Mouse (Mus musculus) embryo, embryonic 11.5 days (tissue): ENCODE measurements at regions not wholly inside any gene's neighbourhood (a gene's known extent, or its start where the extent isn't known, plus 50 kb on each side); places are given as distances from the start of the nearest gene placed in this dataset.

ENCODE experiments used
- DNase-seq: peaks from one replicate; pipeline ENCODE4 v3.0.0-alpha.2; 2012; ENCODE audit warnings: low read depth, low spot score

- DNase-seq, result no peak
Measured at GRCm38 (mm10) chr10:44832455-44832854, 234.5 kb upstream of the Prep start.

- DNase-seq, result no peak
Measured at GRCm38 (mm10) chr10:44826271-44826670, 240.7 kb upstream of the Prep start.

GRCm38 (mm10) chr10:44821666-44822065 is 245.3 kb upstream of the Prep start:
- no peak for DNase-seq

GRCm38 (mm10) chr10:44820379-44820778 is 246.6 kb upstream of the Prep start:
- no peak for DNase-seq

GRCm38 (mm10) chr10:44819361-44819760 is 247.6 kb upstream of the Prep start:
- DNase-seq, result no peak

- no peak for DNase-seq
Measured at GRCm38 (mm10) chr10:44818615-44819014, 248.4 kb upstream of the Prep start.

GRCm38 (mm10) chr10:44796205-44796604 is 267.9 kb upstream of the Prdm1 start:
- no peak for DNase-seq

- no peak for DNase-seq
Measured at GRCm38 (mm10) chr10:44785386-44785785, 257.1 kb upstream of the Prdm1 start.

GRCm38 (mm10) chr10:44780381-44780958 is 252.2 kb upstream of the Prdm1 start:
- no peak for DNase-seq

GRCm38 (mm10) chr10:44779568-44780207 is 251.4 kb upstream of the Prdm1 start:
- no peak for DNase-seq

GRCm38 (mm10) chr10:44777214-44777613 is 248.9 kb upstream of the Prdm1 start:
- no peak for DNase-seq

- DNase-seq, result no peak
Measured at GRCm38 (mm10) chr10:44776175-44776574, 247.9 kb upstream of the Prdm1 start.

- DNase-seq, result no peak
Measured at GRCm38 (mm10) chr10:44765527-44765926, 237.2 kb upstream of the Prdm1 start.

GRCm38 (mm10) chr10:44763102-44763501 is 234.8 kb upstream of the Prdm1 start:
- no peak for DNase-seq

GRCm38 (mm10) chr10:44762068-44762467 is 233.8 kb upstream of the Prdm1 start:
- DNase-seq, result no peak

- DNase-seq, result no peak
Measured at GRCm38 (mm10) chr10:44761324-44761723, 233.0 kb upstream of the Prdm1 start.

GRCm38 (mm10) chr10:44755355-44755957 is 227.2 kb upstream of the Prdm1 start:
- no peak for DNase-seq

- no peak for DNase-seq
Measured at GRCm38 (mm10) chr10:44754930-44755329, 226.6 kb upstream of the Prdm1 start.

GRCm38 (mm10) chr10:44752719-44753390 is 224.6 kb upstream of the Prdm1 start:
- DNase-seq, result no peak

GRCm38 (mm10) chr10:44751061-44751460 is 222.8 kb upstream of the Prdm1 start:
- no peak for DNase-seq

- no peak for DNase-seq
Measured at GRCm38 (mm10) chr10:44749206-44749605, 220.9 kb upstream of the Prdm1 start.

GRCm38 (mm10) chr10:44747419-44747818 is 219.1 kb upstream of the Prdm1 start:
- no peak for DNase-seq

- no peak for DNase-seq
Measured at GRCm38 (mm10) chr10:44744221-44744620, 215.9 kb upstream of the Prdm1 start.
